Mouse (Mus musculus) stomach, embryonic 14.5 days (tissue): Measurements from ENCODE around the gene Fgd6. TPM values are rescaled to one million over a fixed set of nuclear protein-coding genes. Genes with fewer than 3 reads are reported as not detected.

ENCODE experiments used
- ATAC-seq: fragments of 200-750 bp; cut with Nextera tagmentation; 2 replicates; pipeline ENCODE4 v1.8.0; 2017; ENCODE audit warnings: low read depth, moderate TSS enrichment; ENCODE audit not compliant: insufficient number of reproducible peaks, insufficient read depth, low FRiP score
- H3K27ac ChIP-seq: fragments of 300-500 bp; sonication (generic); 2 replicates; pipeline ENCODE4 v1.5.1; 2014; ENCODE audit warnings: mild to moderate bottlenecking, low read length, moderate library complexity, mixed read lengths
- H3K27me3 ChIP-seq: fragments of 300-500 bp; sonication (generic); 2 replicates; pipeline ENCODE4 v1.6.1; 2014; ENCODE audit warnings: low read length, control low read depth, mixed read lengths; ENCODE audit not compliant: control insufficient read depth, insufficient read depth
- H3K36me3 ChIP-seq: fragments of 300-500 bp; sonication (generic); 2 replicates; pipeline ENCODE4 v1.6.1; 2014; ENCODE audit warnings: mild to moderate bottlenecking, control low read depth, low read length, moderate library complexity, mixed read lengths; ENCODE audit not compliant: control insufficient read depth, insufficient read depth
- H3K4me1 ChIP-seq: fragments of 300-500 bp; sonication (generic); 2 replicates; pipeline ENCODE4 v1.6.1; 2014; ENCODE audit warnings: low read length, control low read depth, mixed read lengths; ENCODE audit not compliant: control insufficient read depth, insufficient read depth
- H3K4me2 ChIP-seq: fragments of 300-500 bp; sonication (generic); replicated peaks from 2 replicates; pipeline ENCODE4 v1.6.1; 2014; ENCODE audit warnings: low read depth, low read length, control low read depth
- H3K4me3 ChIP-seq: fragments of 300-500 bp; sonication (generic); 2 replicates; pipeline ENCODE4 v1.5.1; 2014; ENCODE audit warnings: low read depth, low read length, control low read depth
- H3K9ac ChIP-seq: fragments of 300-500 bp; sonication (generic); replicated peaks from 2 replicates; pipeline ENCODE4 v1.6.1; 2014; ENCODE audit warnings: low read depth, mild to moderate bottlenecking, control low read depth, low read length, moderate library complexity, mixed read lengths
- H3K9me3 ChIP-seq: fragments of 300-500 bp; sonication (generic); 2 replicates; pipeline ENCODE4 v1.6.1; 2016; ENCODE audit warnings: low read depth, low read length, control low read depth; ENCODE audit not compliant: control insufficient read depth
- WGBS: fragments of 180-500 bp; shearing (Covaris S2); extraction: QIAGEN DNeasy Blood & Tissue Kit; methylation state at CpG from one replicate; pipeline ENCODE4 v1.1.7; 2014; 5-methylcytosine and 5-hydroxymethylcytosine counted together
- polyA plus RNA-seq: library from polyadenylated mRNA; unstranded; fragments of >200 nt; fragmentation: Nextera tagmentation; extraction: Ambion mirVana; gene quantifications from 2 replicates; pipeline ENCODE4 v1.2.1, GENCODE M21; 2014

Fgd6 gene
- polyA plus RNA-seq, 1 experiment from 2014 or later = 4.0 TPM

- Histone ChIP-seq H3K36me3 (peaks cover 2% of the 10 kb centered on the region; the same call in 1 of the 2 replicates), H3K27ac (no peak overlapping the region), H3K27me3 (no peaks in the 10 kb centered on the region), H3K4me3 (no peak overlapping the region), H3K4me1 (no peaks in the 10 kb centered on the region), H3K9ac (no peak overlapping the region), H3K9me3 (no peaks in the 10 kb centered on the region), H3K4me2 (no peak overlapping the region)
- ATAC-seq = no peak
- 92% methylated on average over 9 of the region's 9 CpGs for WGBS
Observed at GRCm38 (mm10) chr10:94120676-94121075, 84.9 kb downstream of the Fgd6 start.

GRCm38 (mm10) chr10:94122595-94122994 lies 86.8 kb downstream of the Fgd6 start:
- no peak for ATAC-seq
- Histone ChIP-seq H3K9me3 (no peaks in the 10 kb centered on the region), H3K36me3 (peaks cover 2% of the 10 kb centered on the region; the same call in 1 of the 2 replicates), H3K9ac (no peak overlapping the region), H3K27me3 (no peaks in the 10 kb centered on the region), H3K27ac (no peak overlapping the region), H3K4me2 (no peak overlapping the region), H3K4me3 (no peak overlapping the region), H3K4me1 (no peaks in the 10 kb centered on the region)
- 88% methylated on average over 7 of the region's 7 CpGs for WGBS

- Histone ChIP-seq H3K4me1 (0 out of 2 replicates have a peak, but pooled peaks cover under 1% of the 10 kb centered on the region), H3K27me3 (no peaks in the 10 kb centered on the region), H3K4me2 (no peak overlapping the region), H3K9me3 (no peaks in the 10 kb centered on the region), H3K9ac (no peak overlapping the region), H3K4me3 (no peak overlapping the region), H3K27ac (no peak overlapping the region), H3K36me3 (peaks cover 2% of the 10 kb centered on the region; the same call in 1 of the 2 replicates)
- WGBS = 94% methylated on average over 5 of the region's 5 CpGs
- ATAC-seq = no peak
Observed at GRCm38 (mm10) chr10:94123581-94123980, 87.8 kb downstream of the Fgd6 start.

- H3K4me3 ChIP-seq = no peak overlapping the region
- H3K36me3 ChIP-seq = peaks cover 2% of the 10 kb centered on the region; the same call in 1 of the 2 replicates
- no peak for ATAC-seq
- H3K27ac ChIP-seq = no peak overlapping the region
- H3K4me1 ChIP-seq = peaks cover 8% of the 10 kb centered on the region; the same call in 1 of the 2 replicates
- H3K9ac ChIP-seq = no peak overlapping the region
- H3K27me3 ChIP-seq = no peaks in the 10 kb centered on the region
- H3K9me3 ChIP-seq = no peaks in the 10 kb centered on the region
- WGBS = 76% methylated on average over 5 of the region's 5 CpGs
- no peak overlapping the region for H3K4me2 ChIP-seq
Observed at GRCm38 (mm10) chr10:94124376-94124775, 88.6 kb downstream of the Fgd6 start.

GRCm38 (mm10) chr10:94129680-94130119 lies 93.9 kb downstream of the Fgd6 start:
- H3K9ac ChIP-seq = no peak overlapping the region
- no peak overlapping the region for H3K4me3 ChIP-seq
- peak; percentile 65; the same call in 1 of the 2 replicates for ATAC-seq
- H3K9me3 ChIP-seq = no peaks in the 10 kb centered on the region
- H3K27ac ChIP-seq = peak overlapping the region; percentile 82
- WGBS = 26% methylated on average over 9 of the region's 9 CpGs
- H3K27me3 ChIP-seq = no peaks in the 10 kb centered on the region
- H3K4me1 ChIP-seq = peaks cover 16% of the 10 kb centered on the region; the same call in 1 of the 2 replicates
- no peak overlapping the region for H3K4me2 ChIP-seq
- H3K36me3 ChIP-seq = no peaks in the 10 kb centered on the region

GRCm38 (mm10) chr10:94133081-94133480 lies 97.3 kb downstream of the Fgd6 start:
- H3K4me3 ChIP-seq = no peak overlapping the region
- ATAC-seq = no peak
- no peak overlapping the region for H3K4me2 ChIP-seq
- H3K9ac ChIP-seq = no peak overlapping the region
- H3K4me1 ChIP-seq = peaks cover 16% of the 10 kb centered on the region; the same call in 1 of the 2 replicates
- no peaks in the 10 kb centered on the region for H3K9me3 ChIP-seq
- no peaks in the 10 kb centered on the region for H3K36me3 ChIP-seq
- 83% methylated on average over 8 of the region's 8 CpGs for WGBS
- H3K27ac ChIP-seq = no peak overlapping the region
- no peaks in the 10 kb centered on the region for H3K27me3 ChIP-seq

GRCm38 (mm10) chr10:94133674-94134073 lies 97.9 kb downstream of the Fgd6 start:
- 93% methylated on average over 7 of the region's 7 CpGs for WGBS
- no peak overlapping the region for H3K4me2 ChIP-seq
- no peaks in the 10 kb centered on the region for H3K27me3 ChIP-seq
- no peak overlapping the region for H3K4me3 ChIP-seq
- H3K9ac ChIP-seq = no peak overlapping the region
- ATAC-seq = no peak
- H3K36me3 ChIP-seq = no peaks in the 10 kb centered on the region
- H3K9me3 ChIP-seq = no peaks in the 10 kb centered on the region
- no peak overlapping the region for H3K27ac ChIP-seq
- peaks cover 14% of the 10 kb centered on the region; the same call in 1 of the 2 replicates for H3K4me1 ChIP-seq

- H3K27me3 ChIP-seq = no peaks in the 10 kb centered on the region
- WGBS = 93% methylated on average over 12 of the region's 12 CpGs
- H3K4me1 ChIP-seq = 0 out of 2 replicates have a peak, but pooled peaks cover 5% of the 10 kb centered on the region
- no peak overlapping the region for H3K4me2 ChIP-seq
- H3K9ac ChIP-seq = no peak overlapping the region
- H3K4me3 ChIP-seq = no peak overlapping the region
- ATAC-seq = no peak
- H3K27ac ChIP-seq = no peak overlapping the region
- H3K9me3 ChIP-seq = no peaks in the 10 kb centered on the region
- no peaks in the 10 kb centered on the region for H3K36me3 ChIP-seq
Observed at GRCm38 (mm10) chr10:94134535-94135390, 99.0 kb downstream of the Fgd6 start.
